Mouse (Mus musculus) cerebellum, postnatal 4 days (tissue): ENCODE data around the gene Myod1.

Experiments
- DNase-seq, 2 experiments: peaks; one replicate each; pipeline ENCODE4 v3.0.0; 2022; ENCODE audit warnings: low spot score in 2 of 2, mixed read lengths in 1 of 2

Myod1 gene

DNA sequence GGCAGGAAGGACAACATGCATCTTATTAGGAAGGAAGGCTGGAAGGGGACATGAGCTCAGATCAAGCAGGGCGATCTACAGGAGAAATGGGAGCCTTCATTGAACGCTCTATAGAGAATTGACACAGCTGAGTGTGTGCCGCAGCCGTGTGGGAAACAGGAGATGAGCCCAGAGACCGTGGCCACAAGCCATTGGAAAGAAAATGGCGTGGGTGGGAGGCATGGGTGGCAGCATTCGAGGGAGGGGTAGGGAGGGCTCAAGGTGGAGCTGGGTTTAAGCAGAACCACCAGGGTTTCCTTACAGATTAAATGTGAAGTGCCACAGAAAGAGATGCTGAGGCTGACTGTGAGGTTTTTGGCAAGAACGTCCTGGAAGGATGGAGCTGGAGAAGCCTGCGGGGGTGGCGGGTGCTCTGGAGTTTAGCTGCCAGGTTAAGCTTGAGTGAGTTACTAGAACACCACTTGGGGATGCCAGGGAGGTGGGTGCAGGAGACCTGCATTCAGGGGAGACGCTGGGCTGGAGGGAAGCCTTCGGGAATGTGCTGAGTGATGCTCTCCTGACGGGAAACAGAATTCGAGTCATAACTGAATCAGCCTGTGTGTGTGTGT is 39.6 kb downstream of the Myod1 start:
- no peak for DNase-seq

DNA sequence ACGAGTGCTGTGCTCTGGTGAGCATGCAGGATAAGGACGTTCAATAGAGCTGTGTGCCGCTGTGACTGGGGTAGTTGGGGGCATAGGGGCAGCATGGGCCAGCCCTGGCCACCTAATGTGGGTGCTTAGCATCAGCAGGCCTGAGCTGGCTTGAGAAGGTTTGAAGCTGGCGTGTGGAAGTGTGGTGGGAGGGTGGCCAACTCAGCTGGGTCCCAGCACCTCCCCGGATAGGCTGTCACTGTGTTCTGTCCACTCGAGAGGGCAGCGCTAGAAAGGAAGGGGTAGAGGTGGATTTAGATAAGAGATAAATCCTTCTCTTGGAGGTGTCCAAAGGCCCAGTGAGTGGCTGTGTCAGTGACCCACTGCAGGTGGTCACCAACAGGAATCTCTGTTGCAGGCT is 41.2 kb downstream of the Myod1 start:
- DNase-seq: no peak

DNA sequence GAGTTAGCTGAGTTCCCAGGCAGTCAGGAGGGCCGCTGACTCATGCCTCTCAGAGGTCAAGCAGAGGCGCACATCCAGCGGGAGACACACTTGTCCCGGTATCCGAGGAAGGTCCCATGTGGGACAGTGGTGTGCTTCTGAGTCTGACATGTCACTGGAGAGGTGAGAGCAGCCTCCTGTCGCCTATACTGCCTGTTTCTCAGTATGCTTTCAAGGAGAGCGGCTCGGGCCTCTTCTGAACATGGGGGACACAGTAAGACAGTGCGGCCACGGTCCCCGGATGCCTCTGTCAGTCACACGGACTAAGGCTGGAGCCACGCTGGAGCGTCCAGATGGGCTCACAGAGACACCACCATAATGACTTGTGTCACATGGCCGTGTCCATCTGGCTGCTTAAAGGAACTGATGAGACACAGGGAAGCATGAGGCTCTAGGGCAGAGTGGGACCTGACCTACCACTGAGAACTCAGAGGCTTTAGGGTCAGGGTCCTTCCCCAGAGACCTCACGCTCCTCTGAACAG is 41.9 kb downstream of the Myod1 start:
- DNase-seq: peak in 1 of 2 experiments; percentile 27

DNA sequence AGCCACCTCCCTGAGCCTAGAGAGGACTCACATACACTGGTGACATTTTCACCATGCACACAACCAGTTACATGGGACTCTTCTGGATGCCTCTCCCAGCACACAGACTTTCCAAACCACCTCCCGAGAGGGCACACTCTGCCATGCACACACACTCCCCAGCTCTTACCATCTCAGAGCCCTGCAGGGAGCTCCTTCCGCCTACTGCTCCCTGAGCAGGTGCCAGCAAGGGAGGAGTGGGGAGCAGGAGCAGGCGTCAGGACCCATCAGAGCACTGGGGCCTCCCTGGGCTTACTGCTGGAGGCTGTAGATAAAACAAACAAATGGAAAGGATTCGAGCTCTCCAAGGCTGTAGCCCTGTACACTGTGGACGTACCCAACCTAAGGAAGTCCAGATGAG is 45.3 kb downstream of the Myod1 start:
- no peak for DNase-seq

DNA sequence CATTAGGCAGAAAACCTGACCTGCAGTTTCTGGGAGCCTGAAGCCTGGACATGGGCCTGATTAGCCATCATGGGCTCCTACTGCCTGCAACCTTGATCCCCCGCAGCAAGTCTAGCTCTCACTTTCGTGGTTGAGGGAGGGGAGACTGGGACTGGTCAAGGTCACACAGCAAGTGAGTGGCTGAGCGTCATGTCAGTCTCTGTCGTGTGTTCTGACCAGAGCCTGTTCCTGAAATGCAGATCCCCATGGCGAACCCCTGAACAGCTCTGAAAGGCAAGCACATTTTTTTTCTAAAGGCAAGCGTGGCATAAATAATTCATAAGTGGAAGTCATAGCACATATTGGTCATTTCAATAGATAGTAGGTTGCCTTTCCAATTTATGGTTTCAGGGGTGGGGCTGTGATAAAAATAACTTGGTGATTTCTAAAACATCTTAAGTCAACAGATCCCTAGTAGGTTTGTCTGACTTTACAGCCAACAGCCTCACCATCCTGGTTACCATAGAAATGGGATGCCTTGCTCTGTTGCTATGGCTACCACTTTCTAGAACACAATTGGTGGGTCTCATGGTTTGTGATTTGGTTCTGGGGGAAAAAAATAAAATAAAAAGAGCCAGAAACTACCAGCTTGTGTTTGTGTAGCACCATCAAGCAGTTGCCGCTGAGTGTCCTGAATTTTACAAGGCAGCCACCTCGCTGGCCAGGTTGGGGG is 45.9 kb downstream of the Myod1 start:
- DNase-seq: no peak

DNA sequence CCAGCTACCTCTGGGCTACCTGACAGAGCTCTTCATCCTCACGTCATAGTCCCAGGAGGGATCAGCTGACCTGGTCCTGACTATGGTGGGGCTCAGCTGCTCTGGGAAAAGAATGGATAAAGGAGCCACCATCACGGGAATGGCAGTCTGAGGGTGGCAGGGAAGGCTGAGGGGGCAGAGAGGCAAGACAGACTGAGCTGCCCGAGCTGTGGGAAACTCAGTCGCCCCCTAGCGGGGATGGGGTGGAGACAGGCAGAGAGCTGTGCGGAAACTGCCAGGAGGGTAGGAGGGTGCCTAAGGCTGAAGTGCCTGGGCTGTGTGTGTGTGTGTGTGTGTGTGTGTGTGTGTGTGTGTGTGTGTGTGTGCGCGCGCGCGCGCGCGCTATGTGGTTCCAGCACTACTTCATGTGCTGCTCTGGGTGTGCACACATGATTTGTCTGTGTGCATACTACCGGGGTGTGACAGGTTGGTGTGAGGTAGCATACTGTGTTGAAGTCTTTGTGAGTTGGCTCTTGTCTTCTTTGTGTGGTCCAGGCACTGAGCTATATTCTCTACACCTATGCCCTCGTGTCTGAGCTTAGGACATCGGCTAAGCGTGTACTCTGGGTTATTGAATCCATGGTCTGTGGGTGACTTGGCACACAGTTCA is 46.6 kb downstream of the Myod1 start:
- DNase-seq: peak in 1 of 2 experiments; percentile 72

DNA sequence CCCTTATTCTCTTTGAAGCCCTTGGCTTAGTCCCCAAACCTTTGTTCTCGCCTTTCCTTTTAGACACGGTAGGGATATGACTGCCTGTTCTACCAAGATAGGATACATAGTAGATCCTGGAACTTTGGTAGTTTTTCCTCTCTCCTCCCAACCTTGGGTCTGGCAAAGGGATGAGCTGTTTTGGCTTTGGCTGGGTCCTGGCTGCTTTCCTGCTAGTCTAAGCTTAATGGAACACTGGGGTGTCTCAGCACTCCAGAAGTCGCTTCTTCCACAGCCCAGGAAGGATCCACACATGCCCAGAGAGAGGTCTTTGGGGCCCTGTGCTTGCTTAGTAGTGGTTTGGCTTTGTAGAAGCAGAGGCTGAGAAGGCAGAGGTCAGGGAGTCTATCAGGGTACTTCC is 47.7 kb downstream of the Myod1 start:
- no peak for DNase-seq

DNA sequence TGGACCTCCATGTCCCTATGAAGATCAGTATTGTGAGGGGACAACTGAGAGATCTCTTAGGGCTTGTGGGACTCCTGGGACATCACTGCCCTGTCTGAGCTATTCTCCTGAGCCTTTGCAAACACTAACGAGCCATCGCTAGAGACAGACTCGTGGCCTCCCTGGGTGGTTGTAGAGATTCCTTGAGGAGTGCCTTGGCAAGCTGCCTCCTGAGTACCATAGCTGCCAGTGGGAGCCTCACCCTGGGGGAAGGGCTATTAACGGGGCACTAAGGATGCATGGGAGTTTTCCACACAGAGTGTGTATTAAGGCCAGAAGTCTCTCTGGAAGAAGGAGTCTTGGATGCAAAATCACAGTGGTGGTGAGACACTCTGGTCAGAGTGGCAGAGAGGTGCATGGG is 48.7 kb downstream of the Myod1 start:
- no peak for DNase-seq
